Mouse (Mus musculus): ENCODE measurements around the gene Sept4. TPM values are rescaled to one million over a fixed set of nuclear protein-coding genes. Genes with fewer than 3 reads are reported as not detected.
A peak's percentile ranks its signal among the peaks of the same experiment; 100 is the strongest.

The Sept4 gene
- total RNA-seq, 1 experiment from 2014 or later: 1.4 TPM

DNA sequence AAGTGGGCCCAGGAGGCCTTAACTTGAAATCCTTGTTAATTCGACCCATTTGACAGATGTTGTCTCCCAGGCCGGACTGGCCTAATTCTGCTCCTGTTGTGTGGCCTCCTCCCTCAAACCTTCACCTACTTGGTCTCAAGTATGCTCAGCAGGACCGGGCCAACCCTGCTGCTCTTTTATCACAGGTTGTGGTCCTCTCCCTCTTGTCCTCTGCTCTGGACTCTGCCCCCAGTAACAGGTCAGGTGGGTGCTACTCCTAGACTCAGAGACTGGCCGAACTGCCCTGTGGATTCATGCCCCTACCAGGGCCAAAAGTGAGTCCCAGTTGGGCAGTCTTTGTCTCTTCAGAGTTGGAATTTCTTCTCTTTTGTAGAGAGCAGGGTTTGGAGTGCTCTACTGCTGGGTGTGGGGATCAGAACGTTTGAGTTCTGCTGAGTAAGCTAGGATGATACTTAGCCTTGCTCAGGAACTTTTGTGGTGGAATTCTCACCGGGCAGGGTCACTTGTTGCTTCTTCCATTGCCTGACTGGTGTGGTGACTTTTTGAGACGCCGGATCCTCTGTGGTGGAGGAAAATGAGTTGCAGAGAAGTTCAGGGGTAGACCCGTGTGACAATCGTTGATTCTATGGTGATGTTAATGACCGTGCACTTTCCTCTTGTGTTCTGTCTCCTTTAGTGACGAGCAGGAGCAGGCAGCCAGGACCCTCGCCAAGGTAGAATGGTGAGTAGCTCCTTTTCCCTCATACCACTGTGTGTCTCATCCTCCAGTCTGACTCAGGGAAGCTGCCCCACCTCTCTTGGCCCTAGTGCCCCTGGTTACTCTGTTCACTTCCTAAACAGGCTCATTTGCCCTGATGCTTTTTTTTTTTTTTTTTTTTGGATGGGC, 24.3 kb downstream of the Sept4 start:
- no peak for ATAC-seq (ENCODE audit: extremely low read depth, insufficient number of reproducible peaks, low FRiP score, poor library complexity, severe bottlenecking)

DNA sequence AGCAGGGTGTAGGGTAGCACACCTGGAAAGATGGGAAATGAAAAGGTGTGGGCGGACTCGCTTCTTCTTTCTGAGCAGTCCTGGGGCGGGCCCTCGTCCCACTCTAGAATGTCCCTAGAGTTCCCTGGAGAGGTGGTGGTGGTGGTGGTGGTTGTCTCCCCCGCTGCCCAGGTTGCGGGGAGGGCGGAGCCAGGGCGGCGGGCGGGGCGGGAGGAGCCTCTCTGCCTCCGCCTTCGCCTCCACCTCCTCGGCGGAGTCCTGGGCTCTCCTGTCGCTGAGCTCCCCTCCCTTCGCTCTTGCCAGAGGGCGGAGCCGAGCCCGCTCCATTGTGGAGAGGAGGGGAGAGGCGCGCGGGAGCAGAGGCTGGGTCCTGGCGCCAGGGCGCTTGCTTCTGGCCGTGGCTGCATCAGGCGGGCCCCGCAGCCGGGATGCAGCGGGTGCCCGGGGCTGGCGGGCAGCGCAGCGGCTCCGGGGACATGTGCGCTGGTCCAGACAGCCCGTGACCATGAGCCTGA, 26.7 kb downstream of the Sept4 start:
- ATAC-seq (ENCODE audit: extremely low read depth, insufficient number of reproducible peaks, low FRiP score, poor library complexity, severe bottlenecking): no peak

DNA sequence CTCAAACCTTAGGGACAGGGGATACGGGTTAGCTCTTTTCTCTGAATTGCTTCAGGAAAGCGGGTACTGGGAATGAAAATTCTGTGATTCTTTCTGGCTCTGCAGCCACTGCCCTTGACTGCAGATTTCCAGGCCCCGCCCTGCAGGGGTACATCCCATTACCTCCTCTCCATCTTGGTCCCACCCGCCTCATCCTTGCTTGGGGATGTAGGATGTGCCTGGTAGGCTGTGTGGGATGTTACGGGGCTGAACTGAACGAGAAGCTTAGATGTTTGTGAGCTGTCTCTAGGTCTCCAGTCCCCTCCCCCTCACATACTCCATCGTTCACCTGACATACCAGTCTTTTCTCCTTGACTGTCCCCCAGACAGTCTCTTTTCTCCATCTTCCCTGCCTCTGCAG, 27.3 kb downstream of the Sept4 start:
- ATAC-seq (ENCODE audit: extremely low read depth, insufficient number of reproducible peaks, low FRiP score, poor library complexity, severe bottlenecking): no peak

DNA sequence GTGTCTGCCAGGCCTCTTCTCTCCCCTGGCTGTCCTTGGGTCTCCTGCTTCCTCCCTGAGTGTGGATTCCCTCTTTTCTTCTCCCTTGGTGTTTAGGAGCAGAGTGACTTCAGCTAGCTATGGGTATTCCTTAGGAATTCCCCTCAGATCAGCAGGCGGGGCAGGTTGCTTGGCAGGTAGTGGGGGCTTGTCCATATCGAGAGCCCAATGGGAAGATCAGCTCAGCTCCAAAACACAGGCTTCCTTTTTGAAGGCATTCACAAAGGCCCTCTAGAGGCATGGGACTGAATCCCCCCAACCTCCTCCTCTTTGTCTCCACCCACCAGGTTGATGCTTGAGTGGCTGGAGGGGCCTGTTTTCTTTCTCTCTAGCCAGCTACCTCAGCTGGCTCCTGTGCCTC, 27.8 kb downstream of the Sept4 start:
- no peak for ATAC-seq (ENCODE audit: extremely low read depth, insufficient number of reproducible peaks, low FRiP score, poor library complexity, severe bottlenecking)

DNA sequence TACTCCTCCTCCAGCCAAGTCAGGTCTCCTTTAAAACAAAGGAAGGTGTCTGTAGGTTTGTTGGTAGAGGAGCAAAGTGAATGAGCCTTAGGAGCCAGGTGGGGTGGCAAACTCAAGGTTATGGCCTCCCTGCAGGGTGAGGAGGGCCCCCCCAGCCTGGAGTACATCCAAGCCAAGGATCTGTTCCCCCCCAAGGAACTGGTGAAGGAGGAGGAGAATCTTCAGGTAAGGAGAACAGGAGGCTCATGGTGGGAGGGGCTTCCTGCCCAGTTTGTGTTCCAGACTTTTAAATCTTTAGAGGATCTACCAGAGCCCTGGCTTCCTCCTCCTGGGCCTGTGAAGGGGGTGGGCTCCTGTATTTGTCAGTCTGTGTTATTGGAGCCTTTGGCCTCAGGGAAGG, 28.4 kb downstream of the Sept4 start:
- ATAC-seq (ENCODE audit: extremely low read depth, insufficient number of reproducible peaks, low FRiP score, poor library complexity, severe bottlenecking): no peak

DNA sequence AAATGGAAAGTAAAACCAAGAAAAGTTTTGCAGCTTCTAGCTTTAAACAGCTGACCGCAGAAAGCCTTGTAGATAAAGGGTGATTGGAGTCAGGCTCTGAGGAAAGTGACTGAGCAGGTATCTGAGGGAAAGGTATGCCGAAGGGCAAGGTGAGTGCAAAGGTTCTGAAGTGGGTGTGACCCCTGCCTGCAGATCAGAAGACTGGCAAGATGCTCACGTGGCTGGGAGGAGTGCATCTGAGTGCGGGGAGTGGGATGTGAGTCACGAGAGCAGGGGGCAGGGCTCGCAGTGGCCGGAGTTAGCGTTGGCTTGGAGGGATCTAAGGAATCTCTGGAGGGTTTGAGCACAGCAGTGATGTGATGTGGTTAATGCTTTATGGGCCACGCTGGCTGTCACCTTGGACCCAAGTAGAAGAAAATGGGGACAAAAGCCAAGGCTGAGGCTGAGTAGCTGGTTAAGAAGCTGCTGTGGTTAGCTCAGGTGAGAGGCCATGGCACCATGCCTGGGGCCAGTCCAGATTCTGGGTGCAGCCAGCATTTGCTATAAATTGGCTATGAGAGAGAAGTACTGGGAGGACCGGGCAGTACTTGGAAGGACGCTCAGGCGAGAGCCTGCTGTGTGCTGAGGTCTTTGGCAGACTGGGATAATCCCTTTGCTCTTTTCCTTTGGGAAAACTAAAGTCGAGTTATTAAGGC, 30.8 kb downstream of the Sept4 start:
- ATAC-seq (ENCODE audit: extremely low read depth, insufficient number of reproducible peaks, low FRiP score, poor library complexity, severe bottlenecking): no peak

DNA sequence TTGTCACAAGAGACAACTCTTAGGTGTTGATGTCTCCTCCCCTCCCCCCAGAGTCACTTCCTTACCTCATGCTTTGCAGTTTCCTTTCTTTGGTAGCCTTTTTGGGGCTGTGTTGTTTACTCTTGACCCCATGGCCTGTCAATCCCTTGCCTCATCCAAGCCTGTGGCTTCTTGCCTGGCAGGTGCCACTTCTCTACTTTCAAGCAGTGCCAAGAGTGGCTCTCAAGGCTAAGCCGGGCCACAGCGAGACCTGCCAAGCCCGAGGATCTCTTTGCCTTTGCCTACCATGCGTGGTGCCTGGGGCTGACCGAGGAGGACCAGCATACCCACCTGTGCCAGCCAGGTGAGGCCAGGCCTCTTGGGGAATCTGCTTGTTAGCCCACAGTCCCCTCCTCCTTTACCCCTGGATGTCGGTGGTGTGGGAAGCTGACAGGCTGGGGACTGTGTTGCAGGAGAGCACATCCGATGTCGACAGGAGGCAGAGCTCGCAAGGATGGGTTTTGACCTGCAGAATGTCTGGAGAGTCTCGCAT, 31.7 kb downstream of the Sept4 start:
- ATAC-seq (ENCODE audit: extremely low read depth, insufficient number of reproducible peaks, low FRiP score, poor library complexity, severe bottlenecking): no peak

DNA sequence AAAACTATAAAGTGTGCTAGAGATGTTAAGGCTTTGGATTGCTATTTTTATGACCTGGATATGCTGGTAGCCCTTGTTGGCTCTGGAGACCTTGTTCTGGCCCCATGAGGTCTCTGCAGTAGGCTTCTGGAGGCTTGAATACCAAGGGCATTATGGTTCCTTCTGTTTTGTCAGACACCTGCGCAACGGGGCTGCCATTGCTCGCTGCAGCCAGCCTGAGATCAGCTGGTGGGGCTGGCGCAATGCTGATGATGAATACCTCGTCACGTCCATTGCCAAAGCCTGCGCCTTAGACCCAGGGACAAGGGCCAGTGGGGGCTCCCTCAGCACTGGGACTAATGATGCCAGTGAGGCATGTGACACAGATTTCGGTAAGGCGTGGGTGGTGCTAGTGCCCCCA, 33.5 kb downstream of the Sept4 start:
- no peak for ATAC-seq (ENCODE audit: extremely low read depth, insufficient number of reproducible peaks, low FRiP score, poor library complexity, severe bottlenecking)

DNA sequence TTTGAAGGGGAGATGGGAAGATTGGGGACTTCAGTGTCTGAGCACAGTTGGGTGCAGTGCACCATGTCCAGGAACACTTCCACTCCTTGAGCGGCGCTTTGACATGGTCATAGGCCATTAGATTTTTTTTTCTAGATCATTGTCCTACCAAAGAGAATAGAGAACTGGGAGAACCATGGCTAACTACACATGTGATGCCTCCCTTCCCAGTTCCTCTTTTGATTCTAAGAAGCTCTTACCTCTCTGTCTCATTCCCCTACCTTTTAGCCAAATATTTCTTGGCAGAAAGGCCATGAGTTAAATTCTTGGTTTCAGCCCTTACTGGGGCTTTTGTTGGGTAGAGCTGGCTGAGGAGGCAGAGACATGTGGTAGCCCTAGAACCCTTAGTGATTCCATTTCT, 34.9 kb downstream of the Sept4 start:
- no peak for ATAC-seq (ENCODE audit: extremely low read depth, insufficient number of reproducible peaks, low FRiP score, poor library complexity, severe bottlenecking)

DNA sequence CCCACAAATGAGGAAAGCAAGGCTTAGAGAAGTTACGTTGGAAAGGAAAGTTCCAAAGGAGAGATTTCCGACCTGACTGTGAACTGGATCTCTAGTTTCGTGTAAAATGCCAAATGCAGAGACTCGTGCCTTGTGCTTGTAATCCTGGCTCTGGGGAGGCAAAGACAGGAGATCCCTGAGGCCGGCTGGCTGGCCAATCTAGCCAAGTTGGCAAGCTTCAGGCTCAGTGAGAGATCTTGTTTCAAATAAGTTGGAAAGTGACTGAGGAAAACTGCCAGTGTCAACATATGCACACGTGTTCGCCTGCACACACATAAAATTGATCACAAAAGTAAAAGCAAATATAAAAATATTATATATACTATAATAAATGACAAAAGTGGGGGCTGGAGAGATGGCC, 40.6 kb downstream of the Sept4 start:
- ATAC-seq (ENCODE audit: extremely low read depth, insufficient number of reproducible peaks, low FRiP score, poor library complexity, severe bottlenecking): no peak

DNA sequence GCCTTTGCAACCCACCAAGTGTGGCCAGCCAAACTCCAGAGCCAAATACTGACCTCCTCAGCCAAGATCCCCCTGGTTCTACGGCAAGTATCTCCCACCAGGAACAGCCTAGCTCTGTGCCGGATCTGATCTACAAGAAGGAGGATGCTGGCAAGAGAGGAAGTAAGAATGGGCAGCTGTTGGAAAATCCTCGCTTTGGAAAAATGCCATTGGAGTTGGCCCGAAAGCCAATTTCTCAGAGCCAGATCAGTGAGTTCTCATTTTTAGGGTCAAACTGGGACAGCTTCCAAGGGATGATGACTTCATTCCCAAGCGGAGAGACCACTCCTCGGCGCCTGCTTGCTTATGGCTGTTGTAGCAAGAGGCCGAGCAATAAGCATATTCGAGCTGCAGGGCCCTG, 42.8 kb downstream of the Sept4 start:
- ATAC-seq (ENCODE audit: extremely low read depth, insufficient number of reproducible peaks, low FRiP score, poor library complexity, severe bottlenecking): no peak

DNA sequence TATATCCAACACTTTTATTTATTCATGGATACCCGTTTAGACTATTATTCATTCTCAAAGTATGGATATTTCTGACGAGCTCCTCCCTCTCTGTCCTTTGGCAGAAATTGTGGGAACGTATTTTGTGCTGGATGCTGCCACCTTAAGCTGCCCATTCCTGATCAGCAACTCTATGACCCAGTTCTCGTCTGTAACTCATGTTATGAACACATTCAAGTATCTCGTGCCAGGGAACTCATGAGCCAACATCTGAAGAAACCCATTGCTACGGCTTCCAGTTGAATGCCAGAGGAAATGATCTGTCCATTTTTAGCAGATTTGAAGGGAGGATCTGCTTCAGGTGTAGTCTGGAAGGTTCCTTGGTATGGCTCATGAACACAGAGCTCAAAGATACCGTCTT, 45.3 kb downstream of the Sept4 start:
- no peak for ATAC-seq (ENCODE audit: extremely low read depth, insufficient number of reproducible peaks, low FRiP score, poor library complexity, severe bottlenecking)

DNA sequence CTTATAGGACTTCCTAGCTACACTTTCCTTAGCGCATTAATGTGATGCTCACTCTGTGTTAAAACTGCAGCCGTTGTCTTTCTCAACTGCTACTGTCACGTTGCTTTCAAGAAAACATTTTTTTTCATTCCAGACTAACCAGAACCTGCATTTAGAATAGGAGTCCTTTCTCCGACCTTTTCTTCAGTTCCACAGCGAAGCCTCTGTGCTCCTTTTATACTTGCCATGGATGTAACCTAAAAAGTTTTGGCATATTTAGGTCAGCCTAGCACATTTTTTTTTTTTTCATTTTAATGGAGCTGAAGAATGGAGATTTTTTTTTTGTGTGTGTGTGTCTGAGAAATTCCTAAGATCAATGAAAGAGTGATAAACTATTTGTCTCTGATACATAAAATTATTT, 46.8 kb downstream of the Sept4 start:
- ATAC-seq (ENCODE audit: extremely low read depth, insufficient number of reproducible peaks, low FRiP score, poor library complexity, severe bottlenecking): no peak

DNA sequence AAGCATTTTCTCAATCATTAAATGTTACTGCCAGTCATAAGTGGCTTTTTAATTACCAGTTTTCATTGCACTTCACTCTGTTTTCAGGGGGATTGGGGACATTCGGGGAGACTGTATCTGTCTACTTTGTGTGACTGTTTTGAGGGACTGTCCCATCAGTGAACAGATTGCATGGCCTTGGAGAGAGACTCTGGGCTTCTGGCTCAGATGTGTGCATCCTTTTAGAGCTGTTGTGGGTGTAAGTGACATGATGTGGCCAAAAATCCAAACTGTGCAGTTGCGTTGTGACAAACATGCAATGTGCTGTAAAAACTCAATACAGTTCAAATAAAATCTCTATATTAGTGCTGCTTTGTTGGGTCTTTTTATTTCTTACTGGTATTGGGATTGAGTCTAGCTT, 47.2 kb downstream of the Sept4 start:
- no peak for ATAC-seq (ENCODE audit: extremely low read depth, insufficient number of reproducible peaks, low FRiP score, poor library complexity, severe bottlenecking)

DNA sequence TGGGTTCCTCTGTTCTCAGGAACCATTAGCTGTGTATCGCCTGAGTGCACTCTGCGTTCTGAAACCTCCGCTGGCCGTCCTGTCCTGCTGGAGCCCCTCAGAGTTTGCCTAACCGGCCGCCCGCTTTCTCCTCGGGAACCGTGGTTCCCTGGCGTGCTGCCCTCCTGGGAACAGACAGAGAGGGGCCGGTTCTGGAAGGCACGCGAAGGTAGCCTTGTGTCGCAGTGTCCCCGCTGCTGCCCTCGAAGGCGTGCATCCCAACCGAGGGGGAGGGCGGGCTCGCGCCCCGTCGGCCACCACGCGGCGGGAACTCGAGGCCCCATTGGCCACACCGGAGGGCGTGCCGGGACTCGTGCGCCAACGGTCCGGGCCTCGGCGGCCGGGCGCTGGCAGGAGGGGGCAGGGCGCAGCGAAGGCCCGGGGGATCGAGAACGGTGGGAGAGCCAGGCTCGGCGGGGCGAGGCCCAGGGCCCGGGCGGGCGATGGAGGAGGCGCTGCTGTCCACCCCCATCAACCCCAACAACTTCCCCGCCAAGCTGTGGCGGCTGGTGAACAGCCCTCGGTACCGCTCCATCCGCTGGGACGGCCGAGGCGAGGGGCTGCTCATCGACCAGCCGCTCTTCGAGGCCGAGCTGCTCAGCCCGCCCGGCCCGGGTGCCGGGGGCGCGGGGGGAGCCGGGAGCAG, 48.2 kb downstream of the Sept4 start, which contains the start of gene Hsf5:
Gene Hsf5, plus strand, starts transcription at position 375 of the 685 bp plus-strand sequence.
- no peak for ATAC-seq (ENCODE audit: extremely low read depth, insufficient number of reproducible peaks, low FRiP score, poor library complexity, severe bottlenecking)

DNA sequence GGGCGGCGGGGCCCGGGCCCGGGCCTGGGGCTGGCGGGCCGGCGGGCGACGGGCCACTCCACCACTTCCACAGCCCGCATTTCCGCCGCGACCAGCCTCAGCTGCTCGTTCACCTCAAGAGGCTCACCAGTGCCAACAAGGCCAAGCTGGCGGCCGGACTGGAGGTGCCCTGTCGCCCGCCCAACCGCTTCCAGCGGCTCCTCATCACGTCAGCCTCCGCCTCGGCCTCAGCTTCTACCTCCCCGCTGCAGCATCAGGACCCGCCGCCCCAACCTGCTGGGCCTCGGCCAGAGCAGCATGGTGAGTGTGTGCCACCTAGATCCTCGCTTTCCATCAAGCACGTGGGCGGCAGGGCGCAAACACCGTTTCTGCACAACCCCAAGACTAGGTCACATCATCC, 48.9 kb downstream of the Sept4 start:
- ATAC-seq (ENCODE audit: extremely low read depth, insufficient number of reproducible peaks, low FRiP score, poor library complexity, severe bottlenecking): no peak

DNA sequence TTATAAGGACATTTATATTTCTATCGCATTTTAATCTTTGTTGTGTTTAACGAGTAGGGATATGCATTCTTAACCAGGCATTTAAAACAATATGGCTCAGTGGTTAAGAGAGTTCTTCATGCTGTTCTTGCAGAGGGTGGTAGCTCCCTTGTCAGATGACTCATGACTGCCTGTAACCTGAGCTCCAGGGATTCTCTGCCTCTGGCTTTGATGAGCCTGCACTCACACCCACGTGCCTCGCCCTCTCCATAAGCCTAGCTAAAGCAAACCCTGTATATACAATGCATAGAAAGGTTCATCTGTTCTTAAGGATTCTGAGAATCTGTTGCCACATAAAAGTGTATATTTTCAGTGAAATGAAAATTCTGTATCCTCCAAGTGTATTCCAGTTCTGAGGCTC, 54.5 kb downstream of the Sept4 start:
- ATAC-seq (ENCODE audit: extremely low read depth, insufficient number of reproducible peaks, low FRiP score, poor library complexity, severe bottlenecking): no peak

DNA sequence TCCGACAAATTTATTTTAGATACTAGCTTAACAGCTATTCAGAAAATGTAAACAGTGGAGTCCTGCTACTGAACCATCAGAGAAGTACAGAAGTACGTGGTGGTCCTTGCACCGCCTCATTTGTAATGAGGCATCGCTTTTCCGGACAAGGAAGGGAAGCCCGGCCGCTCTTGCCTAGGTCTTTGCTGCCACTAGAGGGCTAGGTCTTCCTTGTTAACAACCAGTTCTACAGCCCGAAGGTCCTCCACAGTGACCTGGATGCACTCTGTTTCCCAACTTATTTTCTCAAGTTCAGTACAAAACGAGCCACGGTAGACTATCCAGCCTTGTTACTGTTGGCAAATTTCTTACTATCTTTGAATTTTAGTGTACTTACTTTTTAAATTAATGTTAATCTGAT, 61.2 kb downstream of the Sept4 start:
- peak; percentile 51; the same call in 1 of the 2 replicates for ATAC-seq (ENCODE audit: extremely low read depth, insufficient number of reproducible peaks, low FRiP score, poor library complexity, severe bottlenecking)

DNA sequence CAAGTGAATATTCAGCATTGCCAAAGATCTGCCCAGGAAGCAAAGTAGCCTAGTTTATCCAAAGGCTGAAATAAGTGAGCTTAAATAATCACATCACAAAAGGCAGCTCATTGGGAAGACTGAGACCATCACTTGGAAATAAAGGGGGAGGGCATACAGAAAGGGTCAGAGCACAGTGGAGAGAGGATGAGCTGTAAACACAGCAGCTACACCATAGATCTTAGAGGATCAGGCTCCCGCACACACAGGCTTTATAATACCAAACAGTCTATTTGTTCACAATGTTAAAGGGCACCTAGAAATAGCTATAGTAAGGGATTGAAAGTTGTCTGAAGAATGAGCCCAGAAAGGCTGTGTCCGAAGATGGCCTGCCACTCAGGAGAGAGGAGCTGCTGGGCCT, 70.1 kb downstream of the Sept4 start:
- ATAC-seq (ENCODE audit: extremely low read depth, insufficient number of reproducible peaks, low FRiP score, poor library complexity, severe bottlenecking): no peak
